Mouse (Mus musculus) E14TG2a.4 (cell line): ENCODE measurements around the gene Atp4a.
A peak's percentile ranks its signal among the peaks of the same experiment; 100 is the strongest.

Source experiments
- CTCF ChIP-seq: conservative IDR thresholded peaks from 2 replicates; pipeline ENCODE4 v1.5.1; 2014; ENCODE audit warnings: low read length
- NANOG ChIP-seq: IDR thresholded peaks from 2 replicates; pipeline ENCODE4 v1.6.1; 2014; ENCODE audit warnings: borderline replicate concordance, low read length, mixed read lengths

DNA sequence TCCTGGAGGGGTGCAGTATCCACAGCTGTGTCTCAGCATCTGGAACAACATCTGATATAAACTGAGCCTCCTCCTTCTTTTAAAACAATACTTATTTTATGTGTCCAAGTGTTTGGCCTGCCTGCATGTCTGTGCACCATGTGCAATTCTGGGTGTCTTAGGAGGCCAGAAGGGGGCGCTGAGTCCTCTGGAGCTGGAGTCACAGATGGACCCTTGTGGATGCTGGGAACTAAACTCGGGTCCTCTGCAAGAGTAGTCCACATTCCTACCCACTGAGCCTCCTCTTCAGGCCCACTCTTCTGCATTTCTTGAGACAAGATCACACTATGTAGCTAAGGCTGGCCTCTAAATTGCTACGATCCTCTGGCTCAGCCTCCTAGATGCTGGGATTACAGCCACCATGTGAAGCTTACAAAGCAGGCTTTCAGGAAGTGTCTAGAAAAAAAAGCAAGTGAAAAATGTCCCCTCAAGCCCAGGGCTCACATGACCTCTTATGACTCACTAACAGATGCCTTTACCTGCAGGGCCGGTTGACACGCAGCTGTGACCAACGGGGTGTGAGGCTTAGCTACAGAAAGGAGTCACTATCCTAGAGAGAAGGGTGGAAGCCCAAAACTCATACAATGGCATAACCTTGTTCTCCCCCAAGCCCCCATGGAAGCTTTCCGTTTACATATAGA is 35.7 kb downstream of the Atp4a start:
- TF ChIP-seq CTCF, result peak; percentile 55
- TF ChIP-seq NANOG, result no peak
